Mouse (Mus musculus) fat pad, adult 2 months (tissue): ENCODE results near the gene St13.
A peak's percentile ranks its signal among the peaks of the same experiment; 100 is the strongest.
"Not testable (repeated sequence)": the region's sequence is repeated elsewhere in the genome, so short reads cannot be mapped to it uniquely, and the experiment has no call there.

Experiments used
- DNase-seq: peaks from one replicate; pipeline ENCODE4 v3.0.0-alpha.2; 2011; ENCODE audit warnings: low read depth, low spot score; ENCODE audit errors: extremely low read depth

Gene St13

GRCm38 (mm10) chr15:81399638-81400315 is at the start of gene St13, which contains the start of gene Xpnpep3:
Gene St13 (minus strand): TSS chr15:81400077.
Gene Xpnpep3 (plus strand): TSS chr15:81400138.
- no peak for DNase-seq

DNA sequence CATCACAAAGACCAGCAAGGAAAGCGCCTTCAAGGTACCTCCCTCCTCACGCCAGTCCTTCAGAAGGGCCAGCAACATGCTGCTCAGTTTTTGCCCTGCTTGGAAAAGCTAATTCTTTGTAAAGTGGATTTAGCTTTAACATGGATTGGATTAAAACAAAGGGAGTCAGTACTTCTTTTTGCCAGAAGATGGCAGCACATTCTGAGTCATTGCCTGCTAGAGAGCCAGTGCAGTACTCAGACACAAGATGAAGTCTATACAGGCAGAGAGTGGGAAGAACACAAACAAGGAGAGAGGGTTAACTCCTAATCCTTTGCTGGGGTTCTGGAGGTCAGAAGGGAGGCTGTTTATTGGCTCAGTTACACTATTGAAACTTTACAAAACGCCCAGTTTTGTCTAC is 48.6 kb upstream of the St13 start:
- no peak for DNase-seq

GRCm38 (mm10) chr15:81439236-81439635 is 39.4 kb upstream of the St13 start:
- DNase-seq = no peak

GRCm38 (mm10) chr15:81438345-81438744 is 38.5 kb upstream of the St13 start:
- DNase-seq = no peak

DNA sequence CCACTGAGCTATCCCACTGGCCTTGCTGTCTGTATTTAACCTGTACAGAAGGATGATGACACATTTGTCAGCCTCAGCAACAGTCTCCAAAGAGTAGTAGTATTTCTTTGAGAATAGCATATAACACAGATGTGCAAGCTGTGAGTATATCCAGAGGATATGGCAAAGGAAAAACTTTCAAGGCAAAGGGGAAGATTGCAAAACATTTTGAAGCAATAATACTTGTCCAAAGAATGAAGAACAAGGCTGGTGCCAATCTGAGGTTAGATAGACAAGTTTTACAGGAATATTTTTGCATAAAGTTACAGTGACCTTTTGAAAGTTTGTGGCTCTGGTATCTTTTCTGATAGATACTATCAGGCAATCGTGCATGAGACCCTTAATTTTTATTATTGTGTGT is 31.3 kb upstream of the St13 start:
- DNase-seq = no peak

DNA sequence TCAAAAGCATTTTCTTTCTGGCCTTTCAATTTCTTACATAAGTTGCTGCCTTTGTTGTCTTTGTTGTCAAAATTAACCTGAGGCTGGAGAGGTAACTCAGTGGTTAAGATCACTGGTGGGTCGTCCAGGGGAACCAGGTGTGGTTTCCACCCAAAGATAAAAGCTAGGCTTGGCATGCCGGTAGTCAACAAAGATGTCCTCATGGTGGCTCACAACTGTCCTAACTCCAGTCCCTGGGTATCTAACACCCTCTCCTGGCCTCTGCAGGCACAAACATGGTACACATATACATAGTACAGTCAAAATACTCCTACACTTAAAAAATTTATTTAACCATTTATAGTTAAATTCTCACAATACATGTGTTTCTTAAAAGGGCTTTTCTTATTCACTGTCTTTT is 28.1 kb upstream of the St13 start:
- no peak for DNase-seq

DNA sequence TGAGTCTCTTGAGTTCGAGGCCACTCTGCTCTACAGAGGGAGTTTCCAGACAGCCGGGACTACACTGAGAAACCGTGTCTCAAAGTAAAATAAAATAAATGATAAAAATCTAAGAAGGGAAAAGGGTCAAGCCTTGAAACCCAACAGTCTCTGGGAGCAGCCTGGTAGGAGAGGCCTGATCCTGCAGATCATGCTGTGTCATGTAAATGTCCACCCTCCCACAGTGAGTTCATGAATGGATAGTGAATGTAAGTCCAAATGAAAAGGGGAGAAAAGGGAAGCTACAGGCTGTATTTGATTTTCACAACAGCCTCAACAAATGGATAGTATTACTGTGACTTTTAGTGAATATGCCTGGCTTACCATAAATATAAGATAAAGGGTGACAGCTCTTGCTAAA is 25.4 kb upstream of the St13 start:
- DNase-seq = no peak

- DNase-seq = no peak
These were observed 22.3 kb upstream of the St13 start for GRCm38 (mm10) chr15:81422156-81422681.

- DNase-seq = no peak
These were observed 21.6 kb upstream of the St13 start for GRCm38 (mm10) chr15:81421454-81421853.

DNA sequence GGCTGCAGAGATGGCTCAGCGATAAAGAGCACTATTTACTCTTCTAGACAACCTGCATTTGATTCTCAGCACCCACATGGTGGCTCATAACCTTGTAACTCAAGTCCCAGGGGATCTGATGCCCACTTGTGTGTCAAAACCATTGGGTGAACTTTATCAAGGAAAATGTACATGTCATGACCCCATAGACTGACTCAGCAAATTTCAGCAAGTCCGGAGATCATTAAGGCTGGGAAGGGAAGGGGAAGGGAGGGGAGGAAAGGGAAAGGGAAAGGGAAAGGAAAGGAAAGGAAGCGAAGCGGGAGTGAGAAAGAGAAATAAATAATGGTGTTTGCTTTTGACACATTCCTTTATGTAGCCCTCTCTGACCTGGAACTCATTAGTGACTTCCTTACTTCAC is 18.2 kb upstream of the St13 start:
- no peak for DNase-seq

DNA sequence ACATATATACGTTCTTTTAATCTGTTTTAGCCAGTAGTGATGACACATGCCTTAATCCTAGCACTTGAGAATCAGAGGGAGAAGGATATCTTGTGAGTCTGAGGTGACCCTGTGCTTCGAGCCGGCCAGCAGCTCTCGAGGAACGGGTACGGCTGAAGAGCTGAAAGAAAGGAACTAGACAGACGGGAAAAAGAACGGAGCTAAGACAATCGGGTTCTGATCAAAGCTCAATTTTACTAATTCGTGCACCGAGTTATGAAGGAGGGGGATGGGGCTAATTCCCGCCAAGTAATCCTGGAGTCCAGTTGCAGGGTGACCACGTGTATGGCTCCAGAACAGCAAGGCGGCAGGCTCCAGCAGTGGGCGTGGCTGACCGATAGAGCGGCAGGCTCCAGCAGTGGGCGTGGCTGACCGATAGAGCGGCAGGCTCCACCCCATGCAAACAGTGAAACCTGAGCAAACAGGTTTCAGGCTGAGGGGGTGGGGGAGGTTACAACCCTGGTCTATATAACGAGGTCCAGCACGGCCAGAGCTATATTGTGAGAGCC is 17.0 kb upstream of the St13 start:
- not testable (repeated sequence) for DNase-seq

DNA sequence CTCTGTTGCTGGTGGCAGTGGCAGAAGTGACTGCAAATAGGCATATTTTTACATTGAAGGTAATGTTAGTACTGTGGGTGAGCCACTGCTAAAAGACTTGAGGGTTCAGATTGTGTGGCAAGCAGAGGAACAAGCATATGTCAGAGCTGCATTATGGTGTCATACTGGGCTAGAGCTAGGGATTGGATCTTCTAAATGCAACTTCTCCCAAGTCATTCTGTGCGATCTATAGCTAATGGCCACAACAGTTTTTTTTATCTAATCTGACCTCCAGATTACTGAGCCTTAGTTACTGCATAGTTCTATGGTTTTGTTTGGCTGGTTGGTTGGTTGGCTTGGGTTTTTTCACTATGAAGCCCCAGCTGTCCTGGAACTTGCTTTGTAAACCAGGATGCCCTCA is 8.3 kb upstream of the St13 start, which contains the start of gene Dnajb7:
Dnajb7 (minus strand) TSS at position 101 of the 400 bp plus-strand sequence.
- DNase-seq = no peak

DNA sequence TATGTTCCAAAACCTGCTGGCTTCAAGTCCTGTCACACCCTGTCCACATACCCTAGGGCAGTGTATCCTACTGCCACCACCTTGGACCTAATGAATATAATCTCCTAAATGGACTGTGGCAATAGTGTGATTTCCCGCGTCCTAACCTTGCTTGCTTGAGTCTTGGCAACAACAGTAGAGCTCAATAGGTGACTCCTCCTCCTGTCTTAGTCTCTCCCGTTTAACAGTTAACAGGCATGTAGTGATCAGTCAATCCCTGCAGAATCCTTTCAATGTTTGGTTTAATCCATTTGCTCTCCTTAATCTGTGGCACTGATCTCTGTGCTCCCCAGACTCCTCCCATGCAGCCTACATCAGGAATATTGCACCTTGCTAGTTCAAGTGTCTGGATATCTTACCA is 5.1 kb upstream of the St13 start:
- peak; percentile 90 for DNase-seq

DNA sequence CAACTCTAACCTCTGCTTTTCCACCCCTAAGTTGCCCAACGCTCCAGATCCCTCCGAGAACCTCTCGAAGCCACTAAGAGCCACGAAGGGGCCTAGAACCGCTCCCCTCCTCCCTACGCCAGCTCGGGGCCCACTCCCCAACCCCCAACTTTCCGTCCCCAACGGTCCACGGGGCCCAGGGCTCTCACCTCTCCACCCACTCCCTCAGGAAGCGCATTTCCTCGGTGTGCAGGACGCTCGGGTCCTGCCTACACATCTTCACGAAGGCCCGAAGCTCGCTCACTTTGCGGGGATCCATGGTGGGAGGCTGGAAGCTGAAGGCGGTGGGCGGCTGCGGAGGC is 610 bp downstream of the St13 start:
- no peak for DNase-seq

DNA sequence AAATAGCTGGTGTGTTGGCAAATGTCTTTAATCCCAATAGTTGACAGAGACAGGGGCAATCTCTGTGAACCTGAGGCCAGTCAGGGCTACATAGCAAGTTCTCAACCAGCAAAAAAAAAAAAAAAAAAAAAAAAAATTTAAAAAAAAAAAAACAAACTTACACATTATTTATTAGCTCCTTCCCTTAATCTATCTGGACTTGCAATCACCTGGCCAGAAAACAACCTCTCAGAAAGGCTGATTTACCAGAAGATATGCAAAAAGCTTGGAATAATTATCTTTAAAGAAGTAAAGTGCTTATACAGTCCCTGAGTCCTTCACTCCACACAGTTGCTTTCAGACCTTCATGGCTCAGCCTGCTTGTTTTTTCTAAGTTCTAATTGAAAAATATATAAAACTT is 1.7 kb downstream of the St13 start:
- no peak for DNase-seq

- peak; percentile 58 for DNase-seq
These were observed 5.5 kb downstream of the St13 start for GRCm38 (mm10) chr15:81394211-81394915.

GRCm38 (mm10) chr15:81392997-81393396 is 6.9 kb downstream of the St13 start:
- DNase-seq = no peak

- no peak for DNase-seq
These were observed 13.6 kb downstream of the St13 start for GRCm38 (mm10) chr15:81386327-81386726.

- no peak for DNase-seq
These were observed 21.0 kb downstream of the St13 start for GRCm38 (mm10) chr15:81378845-81379244.

- DNase-seq = no peak
These were observed 25.3 kb downstream of the St13 start for GRCm38 (mm10) chr15:81374621-81375020.

DNA sequence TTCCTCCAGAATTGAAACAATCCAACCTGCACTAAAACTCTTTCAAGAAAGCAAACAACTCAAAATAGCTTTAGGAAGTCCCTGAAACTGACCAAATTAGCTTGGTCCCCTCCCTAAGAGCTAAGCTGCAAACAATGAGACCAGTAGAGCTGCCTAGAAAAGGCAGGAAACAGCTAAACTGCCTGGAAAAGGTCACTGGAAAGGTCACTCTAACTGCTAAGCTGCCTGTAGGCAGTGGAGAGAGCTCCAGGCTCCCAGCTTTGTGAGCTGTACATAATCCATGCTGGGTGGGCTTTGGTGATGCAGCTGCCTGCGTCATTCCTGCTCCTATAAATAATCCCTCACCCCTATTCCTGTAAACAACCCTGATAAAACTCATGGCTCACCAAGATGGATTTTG is 29.5 kb downstream of the St13 start:
- no peak for DNase-seq

DNA sequence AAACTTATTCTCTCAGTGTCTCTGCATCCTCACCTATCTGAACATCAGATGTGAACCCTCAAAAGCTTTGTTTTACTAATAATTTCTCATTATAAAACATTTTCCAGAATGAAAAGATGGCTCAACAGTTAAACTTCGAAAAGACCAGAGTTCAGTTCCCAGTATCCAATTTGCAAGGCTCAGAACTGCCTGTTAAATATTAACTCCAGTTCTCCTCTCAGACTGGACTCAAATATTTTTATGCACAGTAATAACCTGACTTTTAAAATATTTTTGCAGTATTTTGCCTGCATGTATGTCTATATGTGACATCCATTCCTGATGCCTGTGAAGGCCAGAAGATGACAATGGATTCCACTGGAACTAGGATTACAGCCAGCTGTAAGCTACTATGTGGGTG is 31.3 kb downstream of the St13 start:
- DNase-seq = no peak
